Mouse (Mus musculus): Measurements from ENCODE around the gene Mapkap1. TPM values are rescaled to one million over a fixed set of nuclear protein-coding genes. Genes with fewer than 3 reads are reported as not detected.

Mapkap1 gene
- total and polyA plus RNA-seq, 3 experiments = 37.4 to 90.0 (median 60.9) TPM

- H3K36me3 ChIP-seq (replicated peaks) = peaks cover 78% of the 10 kb centered on the region
- no peak for ATAC-seq (ENCODE audit: extremely low read depth, insufficient number of reproducible peaks, low FRiP score, poor library complexity, severe bottlenecking)
- TF ChIP-seq GATA1 (IDR thresholded peaks at IDR 0.05; ENCODE audit: borderline replicate concordance, low read length) (no peak), CTCF (IDR thresholded peaks at IDR 0.05; ENCODE audit: low read depth, low read length) (no peak), GATA2 (IDR thresholded peaks at IDR 0.05; ENCODE audit: borderline replicate concordance, low read depth, low read length) (no peak), POLR2AphosphoS5 (IDR thresholded peaks at IDR 0.05; ENCODE audit: insufficient replicate concordance, low read depth, low read length) (no peak), TAL1 (conservative IDR thresholded peaks at IDR 0.05; ENCODE audit: low read depth, low read length) (no peak)
- DNase-seq (ENCODE audit: low spot score) = no peak
- H3K4me1 ChIP-seq (ENCODE audit: insufficient read depth, low read depth, low read length) = no peaks in the 10 kb centered on the region
- H3K4me3 ChIP-seq (ENCODE audit: low read depth, low read length) = no peak overlapping the region
- H3K27me3 ChIP-seq (ENCODE audit: insufficient read depth, low read length) = no peaks in the 10 kb centered on the region
- H3K9me3 ChIP-seq (replicated peaks) = no peaks in the 10 kb centered on the region
Measured at GRCm38 (mm10) chr2:34621485-34621884, 214.9 kb downstream of the Mapkap1 start.

- H3K27me3 ChIP-seq (ENCODE audit: insufficient read depth, low read length) = no peaks in the 10 kb centered on the region
- H3K4me3 ChIP-seq (ENCODE audit: low read depth, low read length) = no peak overlapping the region
- H3K9me3 ChIP-seq (replicated peaks) = no peaks in the 10 kb centered on the region
- peaks cover 76% of the 10 kb centered on the region for H3K36me3 ChIP-seq (replicated peaks)
- no peak for ATAC-seq (ENCODE audit: extremely low read depth, insufficient number of reproducible peaks, low FRiP score, poor library complexity, severe bottlenecking)
- H3K4me1 ChIP-seq (ENCODE audit: insufficient read depth, low read depth, low read length) = peaks cover 3% of the 10 kb centered on the region
- TF ChIP-seq GATA2 (IDR thresholded peaks at IDR 0.05; ENCODE audit: borderline replicate concordance, low read depth, low read length) (no peak), CTCF (IDR thresholded peaks at IDR 0.05; ENCODE audit: low read depth, low read length) (no peak), POLR2AphosphoS5 (IDR thresholded peaks at IDR 0.05; ENCODE audit: insufficient replicate concordance, low read depth, low read length) (no peak), TAL1 (conservative IDR thresholded peaks at IDR 0.05; ENCODE audit: low read depth, low read length) (no peak), GATA1 (IDR thresholded peaks at IDR 0.05; ENCODE audit: borderline replicate concordance, low read length) (no peak)
- DNase-seq (ENCODE audit: low spot score) = no peak
Measured at GRCm38 (mm10) chr2:34622518-34622917, 215.9 kb downstream of the Mapkap1 start.

- no peak for TF ChIP-seq TAL1 (conservative IDR thresholded peaks at IDR 0.05; ENCODE audit: low read depth, low read length)
- TF ChIP-seq GATA1 (IDR thresholded peaks at IDR 0.05; ENCODE audit: borderline replicate concordance, low read length) = no peak
- no peak for TF ChIP-seq CTCF (IDR thresholded peaks at IDR 0.05; ENCODE audit: low read depth, low read length)
- no peak for TF ChIP-seq GATA2 (IDR thresholded peaks at IDR 0.05; ENCODE audit: borderline replicate concordance, low read depth, low read length)
- TF ChIP-seq POLR2AphosphoS5 (IDR thresholded peaks at IDR 0.05; ENCODE audit: insufficient replicate concordance, low read depth, low read length) = no peak
- Histone ChIP-seq H3K4me3 (ENCODE audit: low read depth, low read length) (no peak overlapping the region), H3K27me3 (ENCODE audit: insufficient read depth, low read length) (no peaks in the 10 kb centered on the region), H3K4me1 (ENCODE audit: insufficient read depth, low read depth, low read length) (peaks cover 7% of the 10 kb centered on the region), H3K9me3 (replicated peaks) (no peaks in the 10 kb centered on the region), H3K36me3 (replicated peaks) (peaks cover 71% of the 10 kb centered on the region)
- DNase-seq (ENCODE audit: low spot score) = no peak
- ATAC-seq (ENCODE audit: extremely low read depth, insufficient number of reproducible peaks, low FRiP score, poor library complexity, severe bottlenecking) = no peak
Measured at GRCm38 (mm10) chr2:34623181-34623580, 216.6 kb downstream of the Mapkap1 start.

- H3K36me3 ChIP-seq (replicated peaks) = peaks cover 70% of the 10 kb centered on the region
- no peaks in the 10 kb centered on the region for H3K27me3 ChIP-seq (ENCODE audit: insufficient read depth, low read length)
- no peak for TF ChIP-seq CTCF (IDR thresholded peaks at IDR 0.05; ENCODE audit: low read depth, low read length)
- TF ChIP-seq POLR2AphosphoS5 (IDR thresholded peaks at IDR 0.05; ENCODE audit: insufficient replicate concordance, low read depth, low read length) = no peak
- no peak for TF ChIP-seq GATA1 (IDR thresholded peaks at IDR 0.05; ENCODE audit: borderline replicate concordance, low read length)
- H3K4me3 ChIP-seq (ENCODE audit: low read depth, low read length) = no peak overlapping the region
- H3K9me3 ChIP-seq (replicated peaks) = no peaks in the 10 kb centered on the region
- H3K4me1 ChIP-seq (ENCODE audit: insufficient read depth, low read depth, low read length) = peaks cover 7% of the 10 kb centered on the region
- ATAC-seq (ENCODE audit: extremely low read depth, insufficient number of reproducible peaks, low FRiP score, poor library complexity, severe bottlenecking) (no peak), DNase-seq (ENCODE audit: low spot score) (no peak)
Measured at GRCm38 (mm10) chr2:34624076-34624475, 217.5 kb downstream of the Mapkap1 start.

- DNase-seq (ENCODE audit: low spot score) (no peak), ATAC-seq (ENCODE audit: extremely low read depth, insufficient number of reproducible peaks, low FRiP score, poor library complexity, severe bottlenecking) (no peak)
- H3K27me3 ChIP-seq (ENCODE audit: insufficient read depth, low read length) = peaks cover 3% of the 10 kb centered on the region; the same call in 1 of the 2 replicates
- peaks cover 38% of the 10 kb centered on the region for H3K36me3 ChIP-seq (replicated peaks)
- H3K9me3 ChIP-seq (replicated peaks) = no peaks in the 10 kb centered on the region
- peaks cover 7% of the 10 kb centered on the region for H3K4me1 ChIP-seq (ENCODE audit: insufficient read depth, low read depth, low read length)
- no peak overlapping the region; the same call in 1 of the 2 replicates for H3K4me3 ChIP-seq (ENCODE audit: low read depth, low read length)
- TF ChIP-seq TAL1 (conservative IDR thresholded peaks at IDR 0.05; ENCODE audit: low read depth, low read length) (no peak), CTCF (IDR thresholded peaks at IDR 0.05; ENCODE audit: low read depth, low read length) (no peak), GATA1 (IDR thresholded peaks at IDR 0.05; ENCODE audit: borderline replicate concordance, low read length) (no peak), GATA2 (IDR thresholded peaks at IDR 0.05; ENCODE audit: borderline replicate concordance, low read depth, low read length) (no peak), POLR2AphosphoS5 (IDR thresholded peaks at IDR 0.05; ENCODE audit: insufficient replicate concordance, low read depth, low read length) (no peak)
Measured at GRCm38 (mm10) chr2:34627328-34628226, 221.0 kb downstream of the Mapkap1 start.

GRCm38 (mm10) chr2:34628903-34629540 lies 222.5 kb downstream of the Mapkap1 start:
- no peaks in the 10 kb centered on the region for H3K9me3 ChIP-seq (replicated peaks)
- no peak overlapping the region for H3K4me3 ChIP-seq (ENCODE audit: low read depth, low read length)
- H3K27me3 ChIP-seq (ENCODE audit: insufficient read depth, low read length) = peaks cover 11% of the 10 kb centered on the region; the same call in 1 of the 2 replicates
- TF ChIP-seq CTCF (IDR thresholded peaks at IDR 0.05; ENCODE audit: low read depth, low read length) (no peak), POLR2AphosphoS5 (IDR thresholded peaks at IDR 0.05; ENCODE audit: insufficient replicate concordance, low read depth, low read length) (no peak), GATA2 (IDR thresholded peaks at IDR 0.05; ENCODE audit: borderline replicate concordance, low read depth, low read length) (no peak), GATA1 (IDR thresholded peaks at IDR 0.05; ENCODE audit: borderline replicate concordance, low read length) (no peak), TAL1 (conservative IDR thresholded peaks at IDR 0.05; ENCODE audit: low read depth, low read length) (no peak)
- H3K36me3 ChIP-seq (replicated peaks) = peaks cover 25% of the 10 kb centered on the region
- DNase-seq (ENCODE audit: low spot score) (no peak), ATAC-seq (ENCODE audit: extremely low read depth, insufficient number of reproducible peaks, low FRiP score, poor library complexity, severe bottlenecking) (no peak)
- H3K4me1 ChIP-seq (ENCODE audit: insufficient read depth, low read depth, low read length) = peaks cover 7% of the 10 kb centered on the region

Data from G1E (cell line).